Mouse (Mus musculus) embryonic stem cell, embryonic (primary cell): ENCODE measurements around the gene Tlk1.

Experiments used
- CTCF ChIA-PET, 4 experiments: fragments of 300-600 bp in 2 of 4; fragments of 350-600 bp in 2 of 4; sonication (Branson Sonifier 250); formaldehyde crosslinking; loops; one replicate each; lab custom pipeline; 2022; ENCODE audit warnings: inconsistent platforms in 2 of 4; lab: Charles Lee
- POLR2A ChIA-PET, 4 experiments: fragments of 300-600 bp in 2 of 4; fragments of 350-600 bp in 2 of 4; sonication (Branson Sonifier 250); formaldehyde crosslinking; loops; one replicate each; lab custom pipeline; 2022; ENCODE audit warnings: antibody characterized with exemption in 4 of 4, inconsistent platforms in 1 of 4; lab: Charles Lee

Tlk1 gene

GRCm38 (mm10) chr2:70825371-70826051 is at the start of gene Tlk1:
Gene Tlk1 (minus strand): TSS chr2:70825728.
- POLR2A ChIA-PET = interaction anchor here in 3 of 4 experiments (0.6 to 5.4 kb wide), 11 partner anchors 9 to 551 kb away, joined by 3 to 57 read pairs (median 4); no protein-coding TSS in a partner anchor

DNA sequence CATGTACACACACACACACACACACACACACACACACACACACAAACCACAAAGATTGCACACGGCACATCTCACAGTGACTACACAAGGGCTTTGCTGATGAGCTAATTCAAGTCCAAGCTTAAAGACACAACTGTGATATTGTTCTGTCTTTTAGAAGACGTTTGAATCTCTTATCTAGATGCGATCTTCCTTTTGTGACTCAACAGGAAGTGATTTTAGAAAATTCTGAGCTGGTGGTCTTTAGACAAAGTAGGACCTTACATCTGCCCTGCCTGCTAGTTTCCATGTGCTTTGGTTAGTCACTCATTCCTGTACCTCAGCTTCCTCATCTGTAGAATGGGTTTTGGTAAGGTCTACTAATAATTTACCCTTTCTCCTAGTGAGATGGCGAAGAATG is 49.6 kb upstream of the Tlk1 start:
- CTCF ChIA-PET = interaction anchor here in 2 of 4 experiments (0.5 kb wide), 2 partner anchors 11 to 1567 kb away, joined by 5 to 6 read pairs; no protein-coding TSS in a partner anchor
- POLR2A ChIA-PET = interaction anchor here in 1 of 4 experiments (0.7 to 1.4 kb wide), 5 partner anchors 10 to 56 kb away, joined by 3 to 4 read pairs (median 4); no protein-coding TSS in a partner anchor

More at GRCm38 (mm10) chr2:70825371-70826051, at the start of gene Tlk1:
- CTCF ChIA-PET = no interaction called here

GRCm38 (mm10) chr2:70873168-70873567 is 47.6 kb upstream of the Tlk1 start:
- ChIA-PET CTCF (interaction anchor here in 1 of 4 experiments (0.6 kb wide), 1 partner anchor 19 kb away, joined by 4 read pairs; no protein-coding TSS in a partner anchor), POLR2A (interaction anchor here in 1 of 4 experiments (0.6 to 1.0 kb wide), 6 partner anchors 14 to 575 kb away, joined by 3 to 5 read pairs (median 4); no protein-coding TSS in a partner anchor)

DNA sequence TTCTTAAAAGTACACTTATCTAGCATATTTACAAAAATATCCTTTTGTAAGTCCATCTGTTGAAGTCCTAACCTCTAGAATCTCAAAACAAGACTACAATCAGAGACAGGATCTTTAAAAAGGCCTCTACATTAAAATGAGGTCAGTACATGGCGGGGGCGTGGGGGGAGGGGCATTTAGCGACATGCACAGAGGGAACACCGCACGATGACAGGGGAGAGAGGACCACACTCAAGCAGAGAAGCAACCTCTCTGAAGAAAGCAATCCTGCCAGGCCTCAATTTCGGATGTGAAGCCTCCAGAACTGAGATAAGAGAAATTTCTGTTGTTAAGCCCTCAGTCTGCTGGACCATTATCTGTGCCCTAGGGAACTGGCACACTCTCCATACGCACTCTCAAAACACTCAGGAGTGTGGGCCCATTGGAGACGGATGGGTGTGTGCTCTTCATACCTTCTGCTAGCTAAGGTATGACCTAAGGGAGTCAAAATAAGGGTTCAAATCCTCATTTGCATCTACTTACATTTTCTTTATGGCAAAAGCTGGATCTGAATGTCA is 46.0 kb upstream of the Tlk1 start:
- CTCF ChIA-PET = interaction anchor here in 1 of 4 experiments (0.6 to 0.8 kb wide), 2 partner anchors 19 to 178 kb away, joined by 3 to 4 read pairs; no protein-coding TSS in a partner anchor
- POLR2A ChIA-PET = interaction anchor here in 1 of 4 experiments (1.0 kb wide), 1 partner anchor 10 kb away, joined by 3 read pairs; no protein-coding TSS in a partner anchor

- POLR2A ChIA-PET = interaction anchor here in 1 of 4 experiments (1.0 kb wide), 1 partner anchor 9 kb away, joined by 3 read pairs; no protein-coding TSS in a partner anchor
- CTCF ChIA-PET = interaction anchor here in 1 of 4 experiments (0.6 kb wide), 1 partner anchor 18 kb away, joined by 4 read pairs; no protein-coding TSS in a partner anchor
Measured at GRCm38 (mm10) chr2:70870819-70871218, 45.3 kb upstream of the Tlk1 start.

- ChIA-PET POLR2A (interaction anchor here in 1 of 4 experiments (1.7 kb wide), 1 partner anchor 31 kb away, joined by 4 read pairs; no protein-coding TSS in a partner anchor), CTCF (no interaction called here)
Measured at GRCm38 (mm10) chr2:70869116-70869515, 43.6 kb upstream of the Tlk1 start.

- ChIA-PET POLR2A (no interaction called here), CTCF (interaction anchor here in 1 of 4 experiments (0.7 kb wide), 1 partner anchor 446 kb away, joined by 14 read pairs; no protein-coding TSS in a partner anchor)
Measured at GRCm38 (mm10) chr2:70867231-70867630, 41.7 kb upstream of the Tlk1 start.

- POLR2A ChIA-PET = interaction anchor here in 1 of 4 experiments (0.5 kb wide), 1 partner anchor 1848 kb away, joined by 5 read pairs; no protein-coding TSS in a partner anchor
- CTCF ChIA-PET = no interaction called here
Measured at GRCm38 (mm10) chr2:70862881-70863280, 37.4 kb upstream of the Tlk1 start.

GRCm38 (mm10) chr2:70859740-70860139 is 34.2 kb upstream of the Tlk1 start:
- ChIA-PET POLR2A (interaction anchor here in 1 of 4 experiments (0.7 kb wide), 1 partner anchor 15 kb away, joined by 4 read pairs; no protein-coding TSS in a partner anchor), CTCF (no interaction called here)

DNA sequence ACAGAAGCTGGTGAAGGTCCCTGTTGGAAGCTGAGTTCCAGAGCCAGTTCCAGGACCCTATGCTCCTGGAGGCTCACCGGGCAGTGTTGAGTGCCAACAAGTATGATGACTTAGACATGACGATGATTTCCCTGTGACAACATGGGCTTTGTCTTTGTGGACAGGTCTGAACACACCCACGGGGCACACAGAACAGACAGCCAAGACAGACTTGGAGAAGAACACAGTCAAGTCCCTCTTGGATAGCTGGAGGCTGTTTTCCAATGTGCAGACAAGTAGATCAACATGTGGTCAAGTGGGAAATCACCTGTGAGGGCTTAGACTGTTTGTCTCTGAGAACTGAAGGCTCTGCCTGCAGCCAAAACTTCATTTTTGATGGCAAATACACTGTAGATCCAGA is 31.4 kb upstream of the Tlk1 start:
- POLR2A ChIA-PET = no interaction called here
- CTCF ChIA-PET = no interaction called here

GRCm38 (mm10) chr2:70854231-70854888 is 28.8 kb upstream of the Tlk1 start:
- CTCF ChIA-PET = interaction anchor here in 1 of 4 experiments (0.6 kb wide), 1 partner anchor 19 kb away, joined by 4 read pairs; no protein-coding TSS in a partner anchor
- POLR2A ChIA-PET = no interaction called here

DNA sequence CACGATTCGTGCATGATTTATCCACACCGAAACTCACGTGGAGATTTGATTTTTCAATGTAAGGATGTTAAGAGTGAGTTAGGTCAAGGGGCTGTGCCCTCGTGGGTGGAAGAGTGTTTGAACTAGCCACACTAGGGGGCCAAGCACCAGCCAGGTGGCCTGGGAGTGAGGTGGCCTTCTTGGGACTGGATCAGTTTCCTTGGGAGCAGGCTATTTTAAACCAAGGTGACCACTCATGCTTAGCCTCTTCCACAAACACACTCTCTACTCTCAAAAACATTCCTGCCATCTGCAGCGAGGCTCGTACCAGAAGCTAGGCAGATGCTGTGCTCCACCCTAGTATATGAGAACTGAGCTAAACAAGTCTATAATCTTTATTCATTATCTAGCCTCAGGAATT is 27.8 kb upstream of the Tlk1 start:
- ChIA-PET CTCF (interaction anchor here in 1 of 4 experiments (0.8 kb wide), 1 partner anchor 143 kb away, joined by 3 read pairs; no protein-coding TSS in a partner anchor), POLR2A (no interaction called here)

DNA sequence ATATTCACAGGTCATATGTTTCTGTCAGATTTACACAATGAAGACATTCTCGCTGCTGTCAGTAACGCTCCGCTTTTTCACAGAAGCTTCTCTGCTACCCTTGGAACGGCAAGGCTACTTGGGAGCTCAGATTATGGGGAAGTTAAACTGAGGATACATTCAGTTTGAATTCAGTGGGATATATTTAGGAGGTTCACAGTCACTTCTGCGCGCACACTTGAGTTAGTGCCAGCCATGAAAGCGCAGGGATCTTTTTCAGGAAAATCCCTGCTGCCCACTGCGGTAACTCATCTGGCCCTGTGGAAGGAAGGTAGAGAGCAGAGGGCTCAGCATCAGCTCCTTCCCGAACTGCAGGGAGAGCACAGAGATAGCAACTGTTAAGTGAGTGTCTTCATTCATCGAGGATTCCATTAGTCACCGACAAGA is 27.3 kb upstream of the Tlk1 start:
- ChIA-PET POLR2A (interaction anchor here in 3 of 4 experiments (0.5 to 0.8 kb wide), 5 partner anchors 24 to 457 kb away, joined by 3 read pairs; no protein-coding TSS in a partner anchor), CTCF (interaction anchor here in 2 of 4 experiments (0.6 to 0.8 kb wide), 3 partner anchors 18 to 142 kb away, joined by 3 to 5 read pairs (median 4); no protein-coding TSS in a partner anchor)

DNA sequence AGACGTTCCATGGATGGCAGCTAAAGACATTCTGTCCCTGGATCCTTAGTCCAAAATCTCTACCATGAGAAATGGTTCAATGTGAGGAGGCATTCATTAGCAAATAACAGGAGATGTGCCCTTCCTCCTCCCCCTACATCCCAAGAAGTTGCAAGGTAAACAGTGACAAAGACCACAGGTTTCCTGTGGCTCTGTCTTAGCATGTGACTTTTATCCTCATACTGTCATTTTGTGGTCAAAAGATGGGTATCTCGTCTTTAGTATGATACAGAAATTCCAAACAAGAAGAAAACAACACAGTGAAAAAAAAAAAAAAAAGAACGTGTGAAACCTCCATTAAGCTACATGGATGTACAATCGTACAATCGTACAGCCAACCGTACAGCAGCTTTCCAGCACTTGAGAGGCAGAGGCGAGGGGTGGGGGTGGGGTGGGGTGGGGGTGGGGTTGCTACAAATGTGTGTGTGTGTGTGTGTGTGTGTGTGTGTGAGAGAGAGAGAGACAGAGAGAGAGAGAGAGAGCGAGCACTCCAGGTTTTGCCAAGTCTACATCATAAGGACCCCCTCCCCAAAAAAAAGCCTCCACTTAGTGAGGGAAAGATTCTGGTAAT is 26.8 kb upstream of the Tlk1 start:
- POLR2A ChIA-PET = interaction anchor here in 3 of 4 experiments (0.5 to 0.8 kb wide), 7 partner anchors 21 to 457 kb away, joined by 3 read pairs; no protein-coding TSS in a partner anchor
- CTCF ChIA-PET = interaction anchor here in 2 of 4 experiments (0.6 to 0.8 kb wide), 3 partner anchors 19 to 142 kb away, joined by 3 to 5 read pairs (median 4); no protein-coding TSS in a partner anchor

DNA sequence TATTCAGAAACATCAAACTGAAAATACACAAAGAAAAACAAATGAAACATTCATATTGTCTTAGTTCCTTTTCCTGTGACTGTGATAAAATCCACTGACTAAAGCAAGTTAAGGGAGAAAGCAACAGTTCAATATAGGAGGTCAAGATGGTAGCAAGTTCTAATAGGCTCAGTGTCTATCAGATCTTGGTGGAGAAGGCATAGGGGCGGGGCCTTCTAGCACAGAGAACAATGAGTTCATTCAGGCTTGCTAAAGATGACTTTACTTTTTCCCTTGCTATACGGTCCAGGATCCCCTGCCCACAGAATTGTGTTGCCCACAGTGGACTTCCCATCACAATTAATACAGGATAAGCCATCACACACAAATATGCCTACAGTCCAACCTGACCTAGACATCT is 20.3 kb upstream of the Tlk1 start:
- CTCF ChIA-PET = no interaction called here
- POLR2A ChIA-PET = interaction anchor here in 1 of 4 experiments (1.0 kb wide), 1 partner anchor 15 kb away, joined by 3 read pairs; no protein-coding TSS in a partner anchor

DNA sequence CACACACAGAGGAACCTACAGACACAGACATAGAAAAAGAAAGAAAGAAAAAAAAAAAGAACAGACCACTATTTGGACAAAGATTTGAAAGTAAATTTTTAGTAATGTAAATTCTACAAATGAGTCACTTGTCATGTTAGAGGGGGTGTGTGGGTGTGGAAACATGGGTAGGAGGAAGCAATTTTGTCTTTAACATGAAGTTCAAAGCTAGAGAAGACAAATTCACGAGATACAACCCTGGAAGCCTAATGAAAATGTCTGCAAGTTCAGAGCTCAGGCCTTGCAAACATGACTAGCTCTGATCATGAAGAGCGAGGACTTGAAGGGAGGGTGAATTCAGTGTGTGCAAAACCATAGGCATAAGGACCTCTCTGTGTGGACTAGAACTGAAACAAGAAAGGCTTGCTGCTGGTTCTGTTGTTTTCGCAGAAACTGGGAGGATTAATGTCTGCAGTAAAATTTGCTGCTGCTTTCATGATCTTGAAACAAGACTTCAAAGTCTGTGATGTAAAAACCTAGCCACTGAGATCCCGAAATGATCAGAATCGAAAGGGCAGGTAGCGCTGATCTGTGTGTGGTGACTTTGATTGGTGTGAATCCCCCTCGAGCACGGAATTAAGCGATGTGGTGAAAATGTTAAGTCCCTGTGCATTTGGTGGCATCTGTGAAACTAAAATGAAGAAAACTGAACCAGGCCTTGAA is 19.3 kb upstream of the Tlk1 start:
- CTCF ChIA-PET = interaction anchor here in 1 of 4 experiments (0.6 kb wide), 1 partner anchor 21 kb away, joined by 3 read pairs; no protein-coding TSS in a partner anchor
- POLR2A ChIA-PET = interaction anchor here in 2 of 4 experiments (0.6 to 0.7 kb wide), 2 partner anchors 91 to 357 kb away, joined by 3 to 4 read pairs; no protein-coding TSS in a partner anchor
